Mouse (Mus musculus) lung, adult 18-20 months (tissue): ENCODE results near the gene Sema5a.

Experiments used
- DNase-seq, 2 experiments: peaks; one replicate each; pipeline ENCODE4 v3.0.0; 2022; ENCODE audit warnings: mixed read lengths in 2 of 2

Sema5a gene

DNA sequence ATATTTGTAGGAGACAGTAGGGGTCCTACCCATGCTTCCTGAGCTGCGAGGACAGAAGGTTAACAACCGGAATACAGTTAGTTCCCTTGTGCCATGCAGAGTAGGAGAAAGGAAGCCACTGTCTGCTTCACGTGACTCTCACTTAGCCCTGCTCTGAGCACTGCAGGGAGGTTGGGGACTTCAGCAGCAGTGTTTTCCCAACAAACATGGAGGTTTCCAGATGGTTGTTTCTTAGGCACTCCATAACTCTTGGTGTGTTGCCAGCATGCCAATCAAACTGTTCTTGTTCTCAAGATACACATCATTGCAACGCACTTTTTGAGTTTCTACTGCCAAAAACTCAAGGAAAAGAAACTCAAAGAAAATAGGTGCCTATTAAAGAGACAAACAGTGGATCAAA lies 440.5 kb downstream of the Sema5a start:
- no peak for DNase-seq

DNA sequence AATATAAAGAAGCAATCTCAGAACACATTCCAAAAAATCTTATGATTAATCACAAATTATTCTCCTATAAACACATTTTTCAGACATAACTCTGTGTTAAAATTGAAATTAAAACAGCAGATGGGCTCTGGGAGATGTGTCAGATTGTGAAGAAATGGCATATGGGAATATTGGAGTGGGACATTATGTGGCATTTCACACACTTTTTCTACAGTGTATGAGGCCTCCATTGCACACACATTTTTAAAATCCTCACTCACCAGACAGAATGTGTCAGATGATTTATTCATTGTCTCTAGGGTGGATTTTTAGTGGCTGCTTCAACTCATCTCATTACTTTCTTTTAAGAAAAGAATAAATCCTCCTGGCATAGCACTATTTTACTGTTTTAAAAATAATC lies 446.4 kb downstream of the Sema5a start:
- DNase-seq: no peak

DNA sequence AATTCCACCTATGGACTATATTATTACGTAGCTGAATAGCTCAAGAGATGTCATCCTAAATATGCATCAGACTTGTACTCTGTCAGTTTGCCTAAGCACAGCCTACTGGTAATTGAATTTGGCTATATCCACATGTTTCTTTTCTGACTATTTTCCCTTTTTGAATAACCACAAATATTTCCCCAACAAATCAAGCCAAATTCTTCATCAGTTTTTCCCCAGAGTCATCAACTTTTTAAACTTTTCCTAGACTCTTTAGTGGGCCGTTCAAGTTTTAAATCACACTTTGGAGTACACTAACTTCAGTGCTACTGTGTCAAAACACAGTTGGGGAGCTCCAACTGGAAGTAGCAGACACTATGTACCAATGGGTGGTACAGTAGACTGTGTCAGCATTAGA lies 448.4 kb downstream of the Sema5a start:
- no peak for DNase-seq

DNA sequence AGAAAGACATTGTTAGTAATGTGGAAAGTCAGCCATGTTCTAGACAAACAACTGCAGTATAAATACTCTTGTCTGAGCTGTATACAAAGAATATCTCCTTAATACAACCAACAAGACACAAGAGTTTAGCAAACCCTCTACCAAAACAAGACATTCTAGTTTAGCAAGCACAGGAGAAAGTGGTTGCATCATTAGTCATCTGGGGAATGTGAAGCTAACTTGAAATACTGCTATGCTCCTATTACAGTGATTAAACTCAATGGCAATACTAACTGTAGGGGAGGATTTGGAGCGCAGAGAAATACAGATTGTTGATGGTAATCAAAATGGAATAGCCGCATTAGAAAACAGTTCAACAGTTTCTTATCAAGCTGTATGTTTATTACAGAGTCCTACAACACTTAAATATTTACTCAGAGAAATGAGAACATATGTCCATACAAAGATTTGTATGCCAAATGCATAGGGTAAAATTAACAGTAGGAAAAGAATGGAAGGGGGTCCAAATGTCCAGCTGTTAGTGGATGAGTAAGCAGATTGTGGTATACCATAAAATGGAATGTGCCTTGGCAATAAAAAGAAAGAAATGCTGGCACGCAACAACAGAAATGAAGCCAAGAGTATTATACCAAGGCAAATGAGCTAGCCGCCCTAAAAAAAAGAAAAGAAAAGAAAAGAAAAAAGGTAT lies 472.8 kb downstream of the Sema5a start:
- DNase-seq: no peak

DNA sequence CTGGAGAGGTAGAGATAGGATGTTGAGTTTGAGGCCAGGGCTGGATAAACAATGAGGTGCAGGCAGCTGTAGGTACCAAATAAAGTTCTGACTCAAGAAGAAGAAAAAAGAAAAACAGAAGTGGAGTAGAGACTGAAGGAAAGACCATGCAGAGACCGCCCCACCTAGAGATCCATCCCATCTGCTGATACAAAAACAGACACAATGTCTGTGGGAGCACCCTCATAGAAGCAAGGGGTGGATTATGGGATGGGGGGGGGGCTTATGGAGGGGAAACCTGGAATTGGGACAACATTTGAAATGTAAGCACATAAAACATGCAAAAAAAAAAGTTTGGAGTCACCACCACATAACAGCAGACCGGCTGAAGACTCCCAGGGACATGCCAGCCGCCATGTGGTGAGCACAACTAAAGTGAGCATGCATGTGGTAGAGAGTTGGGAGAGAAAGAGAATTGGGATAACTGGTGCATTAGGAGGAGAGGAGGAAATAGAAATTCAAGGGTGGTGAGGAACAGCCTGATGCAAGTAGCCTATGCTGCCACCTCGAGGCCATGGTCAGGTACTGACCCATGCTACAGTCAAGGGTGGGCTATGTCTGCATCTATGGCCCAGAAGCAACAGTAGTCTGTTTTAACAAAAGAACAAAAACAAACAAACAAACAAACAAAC lies 473.8 kb downstream of the Sema5a start:
- peak; percentile 14 to 15 for DNase-seq

DNA sequence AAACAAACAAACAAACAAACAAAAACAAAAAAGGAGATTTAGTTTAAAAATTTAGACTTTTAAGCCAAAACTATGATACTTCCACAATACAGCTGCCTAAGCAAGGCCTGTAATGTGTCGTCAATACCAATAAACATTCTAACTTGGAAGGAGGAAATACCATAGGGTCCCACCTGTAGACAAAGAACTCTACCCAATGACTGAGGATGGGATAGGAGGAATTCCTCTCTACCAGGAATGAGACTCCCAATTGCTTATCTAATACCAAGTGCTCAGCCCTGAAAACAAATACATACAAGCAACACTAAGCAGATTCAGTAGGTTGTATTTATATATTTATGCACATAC lies 474.3 kb downstream of the Sema5a start:
- DNase-seq: no peak

DNA sequence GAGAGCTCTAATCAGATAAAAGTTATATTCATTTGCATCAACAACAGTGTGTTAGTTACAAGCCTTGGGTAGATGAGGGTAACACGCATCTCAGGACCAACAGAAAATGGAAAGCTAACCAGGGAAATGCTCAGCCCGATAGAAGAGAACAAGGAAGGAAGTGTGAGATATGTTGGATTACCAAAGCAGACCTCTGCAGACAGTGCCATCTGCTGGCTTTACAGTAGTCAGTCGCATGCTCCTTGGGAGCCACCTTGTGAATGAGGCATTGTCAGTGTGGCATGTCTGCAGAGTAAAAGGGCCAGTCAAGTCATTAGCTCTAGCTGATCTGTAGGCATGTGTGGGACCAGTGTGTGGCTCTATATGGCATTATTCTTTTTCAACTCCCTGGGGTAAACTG lies 486.2 kb downstream of the Sema5a start:
- peak in 1 of 2 experiments; percentile 6 for DNase-seq
